31 mouse cellular contexts compared by ENCODE assay signal in genomic region chr17:67692651-67693050, GRCm38 (mm10). TPM values are rescaled to one million over a fixed set of nuclear protein-coding genes. Genes with fewer than 3 reads are reported as not detected.
DNase-seq lines count a peak whose midpoint lies in the region; ATAC-seq and TF ChIP-seq lines count a peak whose summit lies in the region.
"Had no signal": no experiment of that assay in that cellular context is flagged by ENCODE, and none has a peak within 500 bp of the region (broad histone marks: within the 10 kb centered on the region; RNA-seq: fewer than 3 reads in every experiment).

No protein-coding gene starts in this region.

- H3K4me1 ChIP-seq in lung, embryonic 14.5 days (ENCODE audit: insufficient read depth), result 0 out of 2 replicates have a peak, but pooled peaks cover 1% of the 10 kb centered on the region
- H3K4me1 ChIP-seq in stomach, embryonic 14.5 days (ENCODE audit: control insufficient read depth, insufficient read depth, low read length), result 0 out of 2 replicates have a peak, but pooled peaks cover 5% of the 10 kb centered on the region
- H3K4me1 ChIP-seq in stomach, postnatal 0 days (replicated peaks; ENCODE audit: control insufficient read depth, insufficient read depth), result no peaks in the 10 kb centered on the region
- peaks cover 3% of the 10 kb centered on the region for H3K4me1 ChIP-seq in stomach, embryonic 16.5 days (ENCODE audit: control insufficient read depth, insufficient read depth, low read length)
- peaks cover under 1% of the 10 kb centered on the region; the same call in 1 of the 2 replicates for H3K4me1 ChIP-seq in hindbrain, embryonic 11.5 days (replicated peaks; ENCODE audit: control insufficient read depth, insufficient read depth, low read length)
- H3K4me1 ChIP-seq: liver, embryonic 13.5 days had no signal

- 0 out of 2 replicates have a peak, but pooled peaks cover under 1% of the 10 kb centered on the region for H3K27me3 ChIP-seq in lung, embryonic 14.5 days (ENCODE audit: insufficient read depth, low read length)
- H3K27me3 ChIP-seq in stomach, embryonic 14.5 days (ENCODE audit: control insufficient read depth, insufficient read depth, low read length), result no peaks in the 10 kb centered on the region
- H3K27me3 ChIP-seq in stomach, postnatal 0 days (ENCODE audit: control insufficient read depth, insufficient read depth, low read length), result no peaks in the 10 kb centered on the region
- H3K27me3 ChIP-seq in stomach, embryonic 16.5 days (ENCODE audit: control insufficient read depth, insufficient read depth, low read length), result no peaks in the 10 kb centered on the region
- no peaks in the 10 kb centered on the region for H3K27me3 ChIP-seq in hindbrain, embryonic 11.5 days (ENCODE audit: control insufficient read depth, insufficient read depth, low read length)
- H3K27me3 ChIP-seq: hindbrain, embryonic 15.5 days had no signal

- peak; percentile 77 for DNase-seq in lung, embryonic 14.5 days
- DNase-seq in lung, postnatal 4 days, result no peak
- DNase-seq in stomach, postnatal 0 days (ENCODE audit: low spot score), result no peak
- DNase-seq in urinary bladder, postnatal 14 days (ENCODE audit: low spot score), result no peak
- DNase-seq in hindbrain, embryonic 11.5 days (ENCODE audit: low spot score), result no peak
- DNase-seq: adrenal gland, postnatal 36 days; cerebellum, adult 18-20 months; cerebellum, postnatal 14 days; gastrocnemius, postnatal 25 days; heart, adult 18-20 months; kidney, adult 11 months; kidney, postnatal 36 days; liver, embryonic 13.5 days; midbrain, embryonic 14.5 days; right cerebral cortex, postnatal 25 days; thymus, postnatal 14 days had no signal

- WGBS in lung, embryonic 14.5 days, result 35% methylated on average over 2 of the region's 2 CpGs
- 57% methylated on average over 2 of the region's 2 CpGs for WGBS in stomach, embryonic 14.5 days
- 56% methylated on average over 2 of the region's 2 CpGs for WGBS in stomach, postnatal 0 days
- 53% methylated on average over 2 of the region's 2 CpGs for WGBS in stomach, embryonic 16.5 days
- 54% methylated on average over 2 of the region's 2 CpGs for WGBS in hindbrain, embryonic 11.5 days

- no peaks in the 10 kb centered on the region for H3K9me3 ChIP-seq in lung, embryonic 14.5 days (ENCODE audit: low read depth, low read length)
- H3K9me3 ChIP-seq in stomach, embryonic 14.5 days (ENCODE audit: control insufficient read depth, low read depth, low read length), result no peaks in the 10 kb centered on the region
- no peaks in the 10 kb centered on the region for H3K9me3 ChIP-seq in stomach, postnatal 0 days (ENCODE audit: control insufficient read depth, low read length)
- no peaks in the 10 kb centered on the region for H3K9me3 ChIP-seq in stomach, embryonic 16.5 days (replicated peaks; ENCODE audit: control insufficient read depth, low read length)
- no peaks in the 10 kb centered on the region for H3K9me3 ChIP-seq in hindbrain, embryonic 11.5 days (ENCODE audit: control insufficient read depth, low read length)
- H3K9me3 ChIP-seq: embryonic facial prominence, embryonic 10.5 days; embryonic facial prominence, embryonic 15.5 days; heart, embryonic 12.5 days; hindbrain, embryonic 15.5 days; limb, embryonic 13.5 days; liver, embryonic 13.5 days had no signal

- TF ChIP-seq CTCF in lung, embryonic 14.5 days (IDR thresholded peaks at IDR 0.05; ENCODE audit: low read depth), result no peak
- no peak for TF ChIP-seq CTCF in stomach, postnatal 0 days (IDR thresholded peaks at IDR 0.05; ENCODE audit: low read depth)

- no peak overlapping the region for H3K4me2 ChIP-seq in lung, embryonic 14.5 days
- no peak overlapping the region for H3K4me2 ChIP-seq in stomach, embryonic 14.5 days (replicated peaks; ENCODE audit: low read depth, low read length)
- no peak overlapping the region for H3K4me2 ChIP-seq in stomach, postnatal 0 days (replicated peaks; ENCODE audit: low read depth)
- no peak overlapping the region for H3K4me2 ChIP-seq in stomach, embryonic 16.5 days (ENCODE audit: low read depth, low read length)
- H3K4me2 ChIP-seq in hindbrain, embryonic 11.5 days (replicated peaks; ENCODE audit: low read depth, low read length), result no peak overlapping the region
- H3K4me2 ChIP-seq: embryonic facial prominence, embryonic 15.5 days; heart, embryonic 12.5 days; hindbrain, embryonic 15.5 days; limb, embryonic 13.5 days; liver, embryonic 13.5 days had no signal

- TF ChIP-seq EP300 in stomach, postnatal 0 days (optimal IDR thresholded peaks at IDR 0.05), result no peak

- no peak overlapping the region for H3K9ac ChIP-seq in lung, embryonic 14.5 days
- H3K9ac ChIP-seq in stomach, embryonic 14.5 days (replicated peaks; ENCODE audit: low read depth, low read length), result no peak overlapping the region
- H3K9ac ChIP-seq in stomach, postnatal 0 days (ENCODE audit: low read length), result no peak overlapping the region
- no peak overlapping the region for H3K9ac ChIP-seq in stomach, embryonic 16.5 days (ENCODE audit: low read length)
- no peak overlapping the region for H3K9ac ChIP-seq in hindbrain, embryonic 11.5 days (ENCODE audit: low read depth, low read length)
- H3K9ac ChIP-seq: embryonic facial prominence, embryonic 15.5 days; heart, embryonic 12.5 days; hindbrain, embryonic 15.5 days; limb, embryonic 13.5 days; liver, embryonic 13.5 days had no signal

- H3K27ac ChIP-seq in lung, embryonic 14.5 days (ENCODE audit: low read depth), result no peak overlapping the region
- peak overlapping the region; percentile 62; the same call in 1 of the 2 replicates for H3K27ac ChIP-seq in stomach, embryonic 14.5 days (ENCODE audit: low read length)
- no peak overlapping the region for H3K27ac ChIP-seq in stomach, postnatal 0 days (replicated peaks)
- H3K27ac ChIP-seq in stomach, embryonic 16.5 days (ENCODE audit: low read length), result peak overlapping the region; percentile 74
- no peak overlapping the region for H3K27ac ChIP-seq in hindbrain, embryonic 11.5 days (ENCODE audit: low read depth, low read length)
- H3K27ac ChIP-seq: embryonic facial prominence, embryonic 15.5 days; hindbrain, embryonic 15.5 days; layer of hippocampus, adult 2 months; left cerebral cortex, adult 2 months; limb, embryonic 13.5 days; liver, embryonic 13.5 days; macrophage had no signal

- no peak overlapping the region for H3K4me3 ChIP-seq in lung, embryonic 14.5 days (ENCODE audit: low read depth, low read length)
- no peak overlapping the region for H3K4me3 ChIP-seq in stomach, embryonic 14.5 days (ENCODE audit: low read depth, low read length)
- no peak overlapping the region for H3K4me3 ChIP-seq in stomach, postnatal 0 days (ENCODE audit: low read depth, low read length)
- no peak overlapping the region for H3K4me3 ChIP-seq in stomach, embryonic 16.5 days (replicated peaks; ENCODE audit: low read length)
- H3K4me3 ChIP-seq in hindbrain, embryonic 11.5 days (ENCODE audit: low read depth, low read length), result no peak overlapping the region
- H3K4me3 ChIP-seq: embryonic facial prominence, embryonic 10.5 days; embryonic facial prominence, embryonic 15.5 days; heart, embryonic 12.5 days; hindbrain, embryonic 15.5 days; layer of hippocampus, adult 2 months; left cerebral cortex, adult 2 months; limb, embryonic 13.5 days; liver, embryonic 13.5 days had no signal

- no peak for ATAC-seq in lung, embryonic 14.5 days (ENCODE audit: insufficient read depth)
- no peak for ATAC-seq in stomach, embryonic 14.5 days (ENCODE audit: insufficient number of reproducible peaks, insufficient read depth, low FRiP score, low read depth)
- ATAC-seq in stomach, postnatal 0 days (ENCODE audit: low FRiP score, low TSS enrichment), result no peak
- ATAC-seq in granulocyte monocyte progenitor cell, adult 5-6 weeks (replicated peaks; ENCODE audit: poor library complexity, severe bottlenecking), result peak; percentile 26; the same call in 1 of the 2 replicates
- ATAC-seq in stomach, embryonic 16.5 days (ENCODE audit: insufficient read depth, low FRiP score), result no peak
- ATAC-seq in hindbrain, embryonic 11.5 days (ENCODE audit: low FRiP score), result no peak
- ATAC-seq: forebrain, embryonic 14.5 days; inflammation-experienced regulatory T-cells, adult 6 months had no signal

- H3K36me3 ChIP-seq in lung, embryonic 14.5 days (ENCODE audit: insufficient read depth), result no peaks in the 10 kb centered on the region
- H3K36me3 ChIP-seq in stomach, embryonic 14.5 days (ENCODE audit: control insufficient read depth, insufficient read depth, low read length), result no peaks in the 10 kb centered on the region
- H3K36me3 ChIP-seq in stomach, postnatal 0 days (ENCODE audit: control insufficient read depth, insufficient read depth, low read length), result no peaks in the 10 kb centered on the region
- no peaks in the 10 kb centered on the region for H3K36me3 ChIP-seq in stomach, embryonic 16.5 days (ENCODE audit: control insufficient read depth, insufficient read depth, low read length)
- no peaks in the 10 kb centered on the region for H3K36me3 ChIP-seq in hindbrain, embryonic 11.5 days (ENCODE audit: control insufficient read depth, insufficient read depth, low read length)
- H3K36me3 ChIP-seq: embryonic facial prominence, embryonic 10.5 days; embryonic facial prominence, embryonic 15.5 days; heart, embryonic 12.5 days; hindbrain, embryonic 15.5 days; limb, embryonic 13.5 days; liver, embryonic 13.5 days had no signal

RNA-seq across cellular contexts. Expression of gene Lama1, which starts 4.4 kb away (rescaled TPM):
- polyA plus RNA-seq in lung, embryonic 14.5 days (2014; fragmentation: Nextera tagmentation; extraction: Ambion mirVana), result 6.5 and 10.1 TPM in 2 replicates
- polyA plus RNA-seq in stomach, embryonic 14.5 days (2014; fragmentation: Nextera tagmentation; extraction: Ambion mirVana), result 9.7 and 10.4 TPM in 2 replicates
- 0.76 and 1.0 TPM in 2 replicates for polyA plus RNA-seq in stomach, postnatal 0 days (2015; fragmentation: Nextera tagmentation; extraction: Ambion mirVana)
- total RNA-seq in granulocyte monocyte progenitor cell, adult 5-6 weeks (2014; fragmentation: Nextera tagmentation), result not detected in 2 replicates
- not detected in 2 replicates for total RNA-seq in granulocyte monocyte progenitor cell, adult 5-6 weeks (2017)
- polyA plus RNA-seq in stomach, embryonic 16.5 days (2015; fragmentation: Nextera tagmentation; extraction: Ambion mirVana), result 3.3 and 4.1 TPM in 2 replicates
- 15.5 and 22.1 TPM in 2 replicates for polyA plus RNA-seq in hindbrain, embryonic 11.5 days (2014; fragmentation: Nextera tagmentation; extraction: Ambion mirVana)
- total RNA-seq: hematopoietic stem cell, adult 5-6 weeks; neutrophil, adult 5-6 weeks had no signal
- polyA plus RNA-seq: inflammation-experienced regulatory T-cells, adult 6 months; macrophage had no signal

Comparison
In these comparisons a context has a peak if more than half of its experiments do, and no peak if none do; other contexts are left out.
1. H3K27ac ChIP-seq: peak in stomach, embryonic 14.5 days (single experiment) and stomach, embryonic 16.5 days (single experiment); none in lung, embryonic 14.5 days (single experiment), stomach, postnatal 0 days (single experiment) and hindbrain, embryonic 11.5 days (single experiment).